Mouse (Mus musculus) liver, embryonic 15.5 days (tissue): ENCODE measurements around the gene Tkt. TPM values are rescaled to one million over a fixed set of nuclear protein-coding genes. Genes with fewer than 3 reads are reported as not detected.

Source experiments
- ATAC-seq: fragments of 200-750 bp; cut with Nextera tagmentation; 2 replicates; pipeline ENCODE4 v1.8.0; 2017; ENCODE audit warnings: moderate number of reproducible peaks, mild to moderate bottlenecking, moderate library complexity; ENCODE audit not compliant: insufficient read depth
- H3K27ac ChIP-seq: fragments of 300-500 bp; sonication (generic); replicated peaks from 2 replicates; pipeline ENCODE4 v1.5.1; 2015; ENCODE audit warnings: mild to moderate bottlenecking, inconsistent platforms
- H3K27me3 ChIP-seq: fragments of 300-500 bp; sonication (generic); 2 replicates; pipeline ENCODE4 v1.6.1; 2015; ENCODE audit warnings: mild to moderate bottlenecking, inconsistent platforms
- H3K36me3 ChIP-seq: fragments of 300-500 bp; sonication (generic); replicated peaks from 2 replicates; pipeline ENCODE4 v1.6.1; 2015; ENCODE audit warnings: moderate library complexity, mild to moderate bottlenecking, inconsistent platforms
- H3K4me1 ChIP-seq: fragments of 300-500 bp; sonication (generic); replicated peaks from 2 replicates; pipeline ENCODE4 v1.6.1; 2015; ENCODE audit warnings: inconsistent platforms
- H3K4me2 ChIP-seq: fragments of 300-500 bp; sonication (generic); 2 replicates; pipeline ENCODE4 v1.6.1; 2015; ENCODE audit warnings: moderate library complexity, mild to moderate bottlenecking, inconsistent platforms
- H3K4me3 ChIP-seq: fragments of 300-500 bp; sonication (generic); replicated peaks from 2 replicates; pipeline ENCODE4 v1.5.1; 2015; ENCODE audit warnings: mild to moderate bottlenecking, inconsistent platforms
- H3K9ac ChIP-seq: fragments of 300-500 bp; sonication (generic); 2 replicates; pipeline ENCODE4 v1.6.1; 2015; ENCODE audit warnings: moderate library complexity, mild to moderate bottlenecking, inconsistent platforms
- H3K9me3 ChIP-seq: fragments of 300-500 bp; sonication (generic); replicated peaks from 2 replicates; pipeline ENCODE4 v1.6.1; 2016; ENCODE audit warnings: inconsistent platforms
- WGBS: fragments of 180-500 bp; shearing (Covaris S2); methylation state at CpG from one replicate; pipeline ENCODE4 v1.1.7; 2015; ENCODE audit warnings: mixed read lengths; ENCODE audit not compliant: insufficient replicate concordance; 5-methylcytosine and 5-hydroxymethylcytosine counted together
- polyA plus RNA-seq: library from polyadenylated mRNA; unstranded; fragments of >200 nt; fragmentation: Nextera tagmentation; extraction: Ambion mirVana; gene quantifications from 2 replicates; pipeline ENCODE4 v1.2.1, GENCODE M21; 2015

Gene Tkt
- polyA plus RNA-seq, 1 experiment from 2014 or later = 199 TPM

- Histone ChIP-seq H3K9me3 (no peaks in the 10 kb centered on the region), H3K4me1 (peaks cover 6% of the 10 kb centered on the region; the same call in 1 of the 2 replicates), H3K27ac (no peak overlapping the region), H3K4me2 (no peak overlapping the region), H3K9ac (no peak overlapping the region), H3K36me3 (peaks cover 12% of the 10 kb centered on the region), H3K27me3 (no peaks in the 10 kb centered on the region), H3K4me3 (no peak overlapping the region)
- no peak for ATAC-seq
- WGBS = 79% methylated on average over 5 of the region's 5 CpGs
These were observed 58.7 kb downstream of the Tkt start for GRCm38 (mm10) chr14:30606817-30607216.

DNA sequence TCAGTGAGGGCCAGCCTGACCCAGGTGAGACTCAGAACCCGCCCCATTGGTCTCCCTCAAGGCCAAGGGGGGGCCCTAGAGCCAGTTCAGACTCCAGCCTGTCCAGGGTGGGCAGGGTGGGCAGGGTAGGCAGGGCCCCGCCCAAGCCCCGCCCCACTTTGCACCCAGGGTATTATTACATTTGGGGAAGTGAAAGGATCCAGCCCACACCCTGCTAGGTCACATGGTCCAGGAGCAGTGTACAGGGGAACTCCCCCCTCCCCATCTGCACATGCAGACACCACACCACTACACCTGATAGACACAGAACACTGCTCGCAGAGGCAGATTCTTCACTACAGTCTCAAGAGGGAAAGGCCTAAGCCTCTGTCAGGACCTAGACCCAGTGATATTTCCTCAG lies 59.5 kb downstream of the Tkt start:
- no peak overlapping the region for H3K4me2 ChIP-seq
- ATAC-seq = no peak; the same call in 1 of the 2 replicates
- no peak overlapping the region for H3K27ac ChIP-seq
- H3K27me3 ChIP-seq = no peaks in the 10 kb centered on the region
- 38% methylated on average over 4 of the region's 4 CpGs for WGBS
- peaks cover 12% of the 10 kb centered on the region for H3K36me3 ChIP-seq
- no peaks in the 10 kb centered on the region for H3K9me3 ChIP-seq
- H3K4me1 ChIP-seq = peaks cover 14% of the 10 kb centered on the region
- H3K9ac ChIP-seq = no peak overlapping the region
- no peak overlapping the region for H3K4me3 ChIP-seq

- WGBS = 72% methylated on average over 6 of the region's 6 CpGs
- Histone ChIP-seq H3K9ac (no peak overlapping the region), H3K9me3 (no peaks in the 10 kb centered on the region), H3K4me2 (no peak overlapping the region), H3K36me3 (peaks cover 12% of the 10 kb centered on the region), H3K27me3 (no peaks in the 10 kb centered on the region), H3K27ac (no peak overlapping the region), H3K4me3 (no peak overlapping the region), H3K4me1 (peaks cover 19% of the 10 kb centered on the region)
- ATAC-seq = no peak
These were observed 60.0 kb downstream of the Tkt start for GRCm38 (mm10) chr14:30608176-30608575.

DNA sequence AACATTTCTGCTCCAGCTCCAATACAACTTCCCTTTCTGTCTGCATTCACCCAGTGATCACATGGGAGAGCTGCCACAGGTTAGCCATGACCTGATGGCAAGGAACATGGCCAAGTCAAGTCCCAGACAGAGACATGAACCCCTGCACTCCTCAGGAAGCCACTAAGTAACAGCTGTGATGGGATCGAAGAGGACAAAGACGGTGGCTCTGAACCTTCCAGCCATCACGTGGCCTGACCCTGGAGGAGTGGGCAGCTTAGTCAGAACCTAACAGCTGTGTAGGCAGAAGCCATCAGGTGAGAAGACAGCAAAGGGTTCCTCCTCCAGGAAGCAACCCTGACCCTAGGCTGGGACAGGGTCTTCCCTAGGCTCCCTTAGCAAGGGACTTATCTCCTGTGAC lies 61.3 kb downstream of the Tkt start:
- H3K4me2 ChIP-seq = no peak overlapping the region
- no peaks in the 10 kb centered on the region for H3K9me3 ChIP-seq
- no peak for ATAC-seq
- H3K4me3 ChIP-seq = no peak overlapping the region
- no peak overlapping the region for H3K27ac ChIP-seq
- H3K4me1 ChIP-seq = peaks cover 24% of the 10 kb centered on the region
- H3K27me3 ChIP-seq = no peaks in the 10 kb centered on the region
- H3K9ac ChIP-seq = no peak overlapping the region
- 71% methylated on average over 3 of the region's 3 CpGs for WGBS
- peaks cover 12% of the 10 kb centered on the region for H3K36me3 ChIP-seq

- Histone ChIP-seq H3K4me2 (no peak overlapping the region), H3K4me3 (no peak overlapping the region), H3K9me3 (no peaks in the 10 kb centered on the region), H3K4me1 (peaks cover 29% of the 10 kb centered on the region), H3K9ac (no peak overlapping the region), H3K36me3 (peaks cover 12% of the 10 kb centered on the region), H3K27me3 (no peaks in the 10 kb centered on the region), H3K27ac (no peak overlapping the region)
- 64% methylated on average over 2 of the region's 2 CpGs for WGBS
- ATAC-seq = no peak
These were observed 62.1 kb downstream of the Tkt start for GRCm38 (mm10) chr14:30610304-30610703.

- H3K9me3 ChIP-seq = no peaks in the 10 kb centered on the region
- peaks cover 12% of the 10 kb centered on the region for H3K36me3 ChIP-seq
- no peaks in the 10 kb centered on the region for H3K27me3 ChIP-seq
- no peak overlapping the region for H3K9ac ChIP-seq
- H3K4me1 ChIP-seq = peaks cover 29% of the 10 kb centered on the region
- ATAC-seq = no peak
- no peak overlapping the region for H3K4me3 ChIP-seq
- WGBS = 59% methylated on average over 3 of the region's 3 CpGs
- no peak overlapping the region for H3K27ac ChIP-seq
- H3K4me2 ChIP-seq = no peak overlapping the region
These were observed 62.8 kb downstream of the Tkt start for GRCm38 (mm10) chr14:30610940-30611339.

DNA sequence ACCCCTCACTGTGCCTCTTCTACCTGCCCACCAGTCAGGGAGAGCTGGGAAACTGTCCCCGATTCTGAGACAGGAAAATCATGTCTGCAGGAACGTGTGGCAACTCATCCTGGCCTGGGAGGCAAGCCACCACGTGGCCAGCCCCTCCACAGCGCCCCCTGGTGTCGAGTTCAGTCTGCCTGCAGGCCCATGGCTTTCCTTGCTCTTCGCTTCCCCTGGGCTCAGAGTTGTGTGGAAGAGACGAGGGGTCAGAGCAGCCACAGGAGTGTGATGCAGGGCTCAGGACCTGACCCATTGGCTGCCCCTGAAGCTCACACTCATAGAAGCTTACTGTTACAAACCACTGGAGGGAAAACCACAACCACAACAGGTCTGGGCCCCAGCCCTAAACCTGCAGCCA lies 64.4 kb downstream of the Tkt start:
- no peak overlapping the region for H3K4me2 ChIP-seq
- WGBS = 9% methylated on average over 7 of the region's 7 CpGs
- no peak overlapping the region for H3K4me3 ChIP-seq
- no peak overlapping the region for H3K27ac ChIP-seq
- ATAC-seq = no peak
- H3K9ac ChIP-seq = no peak overlapping the region
- H3K27me3 ChIP-seq = no peaks in the 10 kb centered on the region
- peaks cover 12% of the 10 kb centered on the region; the same call in 1 of the 2 replicates for H3K36me3 ChIP-seq
- peaks cover 41% of the 10 kb centered on the region for H3K4me1 ChIP-seq
- no peaks in the 10 kb centered on the region for H3K9me3 ChIP-seq

GRCm38 (mm10) chr14:30612962-30613715 lies 65.0 kb downstream of the Tkt start:
- WGBS = 71% methylated on average over 2 of the region's 2 CpGs
- Histone ChIP-seq H3K36me3 (peaks cover 12% of the 10 kb centered on the region; the same call in 1 of the 2 replicates), H3K4me2 (no peak overlapping the region), H3K27ac (no peak overlapping the region), H3K9me3 (no peaks in the 10 kb centered on the region), H3K4me3 (no peak overlapping the region), H3K4me1 (peaks cover 47% of the 10 kb centered on the region), H3K9ac (no peak overlapping the region), H3K27me3 (no peaks in the 10 kb centered on the region)
- no peak for ATAC-seq

- H3K4me2 ChIP-seq = no peak overlapping the region
- H3K4me3 ChIP-seq = no peak overlapping the region
- whole genome bisulfite sequencing = 48% methylated on average over 2 of the region's 2 CpGs
- no peak overlapping the region for H3K27ac ChIP-seq
- H3K9ac ChIP-seq = no peak overlapping the region
- H3K4me1 ChIP-seq = peaks cover 66% of the 10 kb centered on the region
- H3K36me3 ChIP-seq = no peaks in the 10 kb centered on the region
- H3K9me3 ChIP-seq = no peaks in the 10 kb centered on the region
- no peaks in the 10 kb centered on the region for H3K27me3 ChIP-seq
- ATAC-seq = no peak
These were observed 68.6 kb downstream of the Tkt start for GRCm38 (mm10) chr14:30616751-30617150.

- no peak for ATAC-seq
These were observed 70.7 kb downstream of the Tkt start for GRCm38 (mm10) chr14:30618746-30619275.

GRCm38 (mm10) chr14:30619982-30620578 lies 71.9 kb downstream of the Tkt start:
- Histone ChIP-seq H3K27ac (peak overlapping the region; percentile 1; the same call in 1 of the 2 replicates), H3K9me3 (no peaks in the 10 kb centered on the region), H3K36me3 (no peaks in the 10 kb centered on the region), H3K4me3 (no peak overlapping the region), H3K9ac (no peak overlapping the region), H3K4me2 (no peak overlapping the region), H3K4me1 (peaks cover 67% of the 10 kb centered on the region), H3K27me3 (no peaks in the 10 kb centered on the region)
- no peak for ATAC-seq
- WGBS = 36% methylated on average over 7 of the region's 7 CpGs

More at GRCm38 (mm10) chr14:30618746-30619275, 70.7 kb downstream of the Tkt start:
- no peak overlapping the region for H3K4me3 ChIP-seq
- H3K27ac ChIP-seq = no peak overlapping the region
- H3K9ac ChIP-seq = no peak overlapping the region
- no peaks in the 10 kb centered on the region for H3K36me3 ChIP-seq
- H3K4me1 ChIP-seq = peaks cover 60% of the 10 kb centered on the region
- no peaks in the 10 kb centered on the region for H3K27me3 ChIP-seq
- WGBS = 84% methylated on average over 2 of the region's 2 CpGs
- H3K9me3 ChIP-seq = no peaks in the 10 kb centered on the region
- no peak overlapping the region for H3K4me2 ChIP-seq
